Mouse (Mus musculus): Measurements from ENCODE around the gene Npas3.

- TF ChIP-seq POLR2A (IDR thresholded peaks at IDR 0.05; ENCODE audit: insufficient read length, low read depth) (no peak), TCF12 (IDR thresholded peaks at IDR 0.05; ENCODE audit: insufficient read depth, poor library complexity, severe bottlenecking) (no peak), MAX (IDR thresholded peaks at IDR 0.05; ENCODE audit: low read depth) (no peak), E2F4 (IDR thresholded peaks at IDR 0.05; ENCODE audit: insufficient read depth) (no peak), CEBPB (IDR thresholded peaks at IDR 0.05; ENCODE audit: insufficient read depth, poor library complexity, severe bottlenecking) (no peak), REST (IDR thresholded peaks at IDR 0.05; ENCODE audit: insufficient read depth, insufficient read length) (no peak), USF1 (IDR thresholded peaks at IDR 0.05; ENCODE audit: low read depth) (no peak), POLR2AphosphoS2 (IDR thresholded peaks at IDR 0.05; ENCODE audit: insufficient read length, low read depth) (no peak), MYOG (IDR thresholded peaks at IDR 0.05; ENCODE audit: control insufficient read depth in 1 of 3, insufficient read depth in 1 of 3, insufficient read length in 2 of 3, low read depth in 2 of 3) (no peak), SRF (IDR thresholded peaks at IDR 0.05; ENCODE audit: control insufficient read depth, insufficient read length, low read depth) (no peak)
These were observed 735.5 kb downstream of the Npas3 start for GRCm38 (mm10) chr12:53983946-53984345.
